Mouse (Mus musculus) liver, postnatal 0 days (tissue): ENCODE results near the gene Aldoart1.

Source experiments
- CTCF ChIP-seq: sonication (generic); IDR thresholded peaks from 2 replicates; pipeline ENCODE4 v1.5.1; 2016; ENCODE audit warnings: antibody characterized with exemption, low read depth
- EP300 ChIP-seq: IDR thresholded peaks from 2 replicates; pipeline ENCODE4 v1.6.1; 2016; ENCODE audit warnings: antibody characterized with exemption, low read depth, mild to moderate bottlenecking

- TF ChIP-seq CTCF (no peak), EP300 (no peak)
Measured at GRCm38 (mm10) chr4:72835400-72835799, 17.0 kb downstream of the Aldoart1 start.
